Mouse (Mus musculus): Measurements from ENCODE around the gene Wscd2. TPM values are rescaled to one million over a fixed set of nuclear protein-coding genes. Genes with fewer than 3 reads are reported as not detected.

Gene Wscd2
- total and polyA plus RNA-seq, 3 experiments = 0.38 to 0.51 (median 0.39) TPM

DNA sequence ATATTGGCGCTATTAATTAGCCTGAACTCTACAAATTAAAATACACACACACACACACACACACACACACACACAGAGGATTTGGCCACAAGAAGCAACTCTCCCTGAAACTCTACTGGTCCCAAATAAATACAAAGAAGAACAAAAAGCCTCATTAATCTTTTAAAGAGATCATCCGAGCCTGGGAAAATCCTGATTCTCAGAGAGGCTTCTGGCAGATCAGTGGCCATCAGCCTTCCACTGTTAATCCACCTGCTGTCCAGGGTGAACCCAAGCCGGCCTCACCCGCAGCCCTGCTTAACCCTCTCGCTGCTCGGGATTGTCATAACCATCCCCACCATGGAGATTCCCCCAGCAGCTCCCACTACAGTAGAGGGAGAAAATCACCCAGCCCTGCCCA, 23.6 kb upstream of the Wscd2 start:
- TF ChIP-seq POLR2AphosphoS2 (IDR thresholded peaks at IDR 0.05; ENCODE audit: low read depth, low read length) = no peak
- TF ChIP-seq NELFE (IDR thresholded peaks at IDR 0.05; ENCODE audit: low read depth, low read length) = no peak
- no peak for TF ChIP-seq IRF4 (IDR thresholded peaks at IDR 0.05; ENCODE audit: low read depth, low read length)
- no peak for TF ChIP-seq USF1 (IDR thresholded peaks at IDR 0.05; ENCODE audit: low read depth, low read length)
- TF ChIP-seq RAD21 (IDR thresholded peaks at IDR 0.05; ENCODE audit: low read depth, low read length) = no peak
- no peak for TF ChIP-seq ZKSCAN1 (IDR thresholded peaks at IDR 0.05; ENCODE audit: borderline replicate concordance, low read depth, low read length)
- TF ChIP-seq CHD1 (IDR thresholded peaks at IDR 0.05; ENCODE audit: low read depth, low read length) = no peak
- TF ChIP-seq ZNF384 (IDR thresholded peaks at IDR 0.05; ENCODE audit: low read depth, low read length) = no peak
- no peak for TF ChIP-seq TCF12 (IDR thresholded peaks at IDR 0.05; ENCODE audit: low read depth, low read length)
- no peak for TF ChIP-seq ETS1 (conservative IDR thresholded peaks at IDR 0.05; ENCODE audit: low read depth, low read length)
- TF ChIP-seq EP300 (IDR thresholded peaks at IDR 0.05; ENCODE audit: low read length) = no peak
- TF ChIP-seq ELF1 (IDR thresholded peaks at IDR 0.05; ENCODE audit: low read depth, low read length) = no peak
- Histone ChIP-seq H3K4me2 (ENCODE audit: insufficient read depth, low read depth, poor library complexity, severe bottlenecking) (no peak overlapping the region), H3K27ac (ENCODE audit: insufficient read depth, low read depth) (no peak overlapping the region), H3K4me1 (ENCODE audit: control insufficient read depth in 1 of 2, insufficient read depth in 2 of 2) (no peaks in the 10 kb centered on the region), H3K27me3 (replicated peaks) (peaks cover 68% of the 10 kb centered on the region), H3K79me2 (replicated peaks; ENCODE audit: control insufficient read depth, extremely low read depth, insufficient read depth, poor library complexity, severe bottlenecking) (no peaks in the 10 kb centered on the region), H3K9ac (ENCODE audit: insufficient read depth, low read depth) (no peak overlapping the region), H3K4me3 (replicated peaks in 1 of 3; ENCODE audit: low read depth in 2 of 3, low read length in 2 of 3, poor library complexity in 1 of 3) (no peak overlapping the region), H3K9me3 (replicated peaks; ENCODE audit: low read length) (no peaks in the 10 kb centered on the region), H3K36me3 (replicated peaks in 1 of 2; ENCODE audit: control insufficient read depth in 1 of 2, insufficient read depth in 1 of 2, low read length in 1 of 2) (no peaks in the 10 kb centered on the region)
- dilution Hi-C loops (cut with MboI; ENCODE audit: extremely low pct_ligation_motif_present, extremely low pct_unique_long_range_greater_than_20kb, low sequenced_read_pairs) (no loop called here), in situ Hi-C loops (cut with MboI; ENCODE audit: low pct_ligation_motif_present, low pct_unique_long_range_greater_than_20kb, low sequenced_read_pairs) (no loop called here)
- no peak for DNase-seq (ENCODE audit: extremely low read depth)

DNA sequence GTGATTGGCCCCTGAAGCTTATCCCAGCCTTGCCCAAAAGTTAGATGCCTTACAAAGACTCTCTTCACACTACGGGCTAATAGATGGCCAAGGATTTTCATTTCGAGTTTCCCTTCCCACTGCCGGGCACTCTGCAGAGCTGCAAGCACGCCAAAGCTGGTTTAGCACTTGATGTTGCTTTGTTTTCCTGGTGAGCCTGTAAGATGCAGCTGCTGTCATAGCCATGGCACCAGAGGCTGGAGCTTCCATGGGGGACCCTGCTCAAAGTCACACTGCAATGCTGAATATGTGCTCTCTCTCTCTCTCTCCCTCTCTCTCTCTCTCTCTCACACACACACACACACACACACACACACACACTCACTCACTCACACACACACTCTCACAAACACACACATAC, 23.1 kb upstream of the Wscd2 start:
- peaks cover 64% of the 10 kb centered on the region for H3K27me3 ChIP-seq (replicated peaks)
- no peak overlapping the region for H3K4me2 ChIP-seq (ENCODE audit: insufficient read depth, low read depth, poor library complexity, severe bottlenecking)
- no peak for DNase-seq (ENCODE audit: extremely low read depth)
- H3K9me3 ChIP-seq (replicated peaks; ENCODE audit: low read length) = no peaks in the 10 kb centered on the region
- no peak overlapping the region for H3K4me3 ChIP-seq (replicated peaks in 1 of 3; ENCODE audit: low read depth in 2 of 3, low read length in 2 of 3, poor library complexity in 1 of 3)
- no peak overlapping the region for H3K27ac ChIP-seq (ENCODE audit: insufficient read depth, low read depth)
- H3K4me1 ChIP-seq (ENCODE audit: control insufficient read depth in 1 of 2, insufficient read depth in 2 of 2) = no peaks in the 10 kb centered on the region
- no peaks in the 10 kb centered on the region for H3K36me3 ChIP-seq (replicated peaks in 1 of 2; ENCODE audit: control insufficient read depth in 1 of 2, insufficient read depth in 1 of 2, low read length in 1 of 2)
- in situ Hi-C loops (cut with MboI; ENCODE audit: low pct_ligation_motif_present, low pct_unique_long_range_greater_than_20kb, low sequenced_read_pairs) = no loop called here
- no peaks in the 10 kb centered on the region for H3K79me2 ChIP-seq (replicated peaks; ENCODE audit: control insufficient read depth, extremely low read depth, insufficient read depth, poor library complexity, severe bottlenecking)
- TF ChIP-seq USF1 (IDR thresholded peaks at IDR 0.05; ENCODE audit: low read depth, low read length) = no peak
- no peak for TF ChIP-seq ZC3H11A (IDR thresholded peaks at IDR 0.05; ENCODE audit: low read depth, low read length)
- no peak for TF ChIP-seq TCF12 (IDR thresholded peaks at IDR 0.05; ENCODE audit: low read depth, low read length)
- TF ChIP-seq ETS1 (conservative IDR thresholded peaks at IDR 0.05; ENCODE audit: low read depth, low read length) = no peak
- no peak for TF ChIP-seq SMC3 (IDR thresholded peaks at IDR 0.05; ENCODE audit: low read depth, low read length)
- TF ChIP-seq POLR2A (IDR thresholded peaks at IDR 0.05; ENCODE audit: low read depth, low read length) = no peak
- no peak for TF ChIP-seq MEF2A (IDR thresholded peaks at IDR 0.05; ENCODE audit: borderline replicate concordance, low read depth, low read length)
- TF ChIP-seq MXI1 (IDR thresholded peaks at IDR 0.05; ENCODE audit: low read depth, low read length) = no peak
- TF ChIP-seq CHD1 (IDR thresholded peaks at IDR 0.05; ENCODE audit: low read depth, low read length) = no peak
- no peak for TF ChIP-seq GABPA (IDR thresholded peaks at IDR 0.05; ENCODE audit: insufficient replicate concordance, low read depth, low read length)
- dilution Hi-C loops (cut with MboI; ENCODE audit: extremely low pct_ligation_motif_present, extremely low pct_unique_long_range_greater_than_20kb, low sequenced_read_pairs) = no loop called here
- H3K9ac ChIP-seq (ENCODE audit: insufficient read depth, low read depth) = no peak overlapping the region

Data from CH12.LX (cell line).